ENCODE assay signal across 7 mouse cellular contexts in the genomic region with DNA sequence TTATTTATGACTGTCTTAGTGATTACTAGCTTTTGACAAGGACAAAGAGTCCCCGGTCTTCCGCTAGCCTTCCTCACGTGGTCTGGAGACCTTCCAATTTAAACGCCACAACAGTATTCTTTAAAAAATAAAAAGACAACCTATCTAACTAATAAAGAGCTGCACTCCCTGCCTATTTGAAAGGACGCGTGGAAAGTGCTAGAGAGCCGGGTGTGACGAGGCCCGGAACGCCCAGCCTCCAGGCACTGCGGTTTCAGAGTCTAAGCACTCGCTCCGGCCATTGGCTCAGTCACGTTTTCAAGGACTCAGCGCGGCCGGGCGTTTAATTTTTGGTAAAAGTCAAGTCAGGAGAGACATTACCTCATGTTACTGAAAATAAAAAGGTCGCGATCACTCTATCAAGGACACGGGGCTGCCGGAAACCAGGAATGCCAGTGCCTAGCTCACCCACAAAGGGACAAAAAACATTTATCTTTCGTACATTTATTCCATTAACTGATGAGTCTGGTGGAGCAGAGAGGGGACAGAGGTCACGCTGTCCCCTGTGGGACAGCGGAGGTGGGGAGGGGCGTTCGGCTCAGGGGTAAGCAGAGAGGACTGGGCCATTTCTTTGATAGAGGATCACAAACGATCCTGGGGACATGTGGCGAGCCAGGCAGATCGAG. TPM values are rescaled to one million over a fixed set of nuclear protein-coding genes. Genes with fewer than 3 reads are reported as not detected.
DNase-seq lines count a peak whose midpoint lies in the region; ATAC-seq and TF ChIP-seq lines count a peak whose summit lies in the region.

No protein-coding gene starts in this region.

- H3K9ac ChIP-seq in limb, embryonic 15.5 days = peak overlapping the region; percentile 56
- H3K9ac ChIP-seq in midbrain, embryonic 16.5 days (ENCODE audit: low read depth, low read length) = peak overlapping the region; percentile 85

- no peaks in the 10 kb centered on the region for H3K9me3 ChIP-seq in embryonic facial prominence, embryonic 10.5 days
- H3K9me3 ChIP-seq in limb, embryonic 15.5 days = no peaks in the 10 kb centered on the region
- H3K9me3 ChIP-seq in midbrain, embryonic 16.5 days (replicated peaks; ENCODE audit: control insufficient read depth, low read length, poor library complexity, severe bottlenecking) = no peaks in the 10 kb centered on the region

- peak overlapping the region; percentile 100 for H3K27ac ChIP-seq in embryonic facial prominence, embryonic 10.5 days (replicated peaks)
- peak overlapping the region; percentile 98 for H3K27ac ChIP-seq in limb, embryonic 15.5 days
- H3K27ac ChIP-seq in midbrain, embryonic 16.5 days (ENCODE audit: low read length) = peak overlapping the region; percentile 99
- H3K27ac ChIP-seq in spleen, adult 2 months (ENCODE audit: insufficient read depth, low read length) = peak overlapping the region; percentile 99

- H3K4me2 ChIP-seq in limb, embryonic 15.5 days = peak overlapping the region; percentile 65
- peak overlapping the region; percentile 71 for H3K4me2 ChIP-seq in midbrain, embryonic 16.5 days (ENCODE audit: low read length)

- peak overlapping the region; percentile 99 for H3K4me3 ChIP-seq in embryonic facial prominence, embryonic 10.5 days
- H3K4me3 ChIP-seq in limb, embryonic 15.5 days = peak overlapping the region; percentile 87
- peak overlapping the region; percentile 48 for H3K4me3 ChIP-seq in midbrain, embryonic 16.5 days (ENCODE audit: low read depth, low read length)
- peak overlapping the region; percentile 85 for H3K4me3 ChIP-seq in spleen, adult 2 months (ENCODE audit: extremely low read depth, insufficient read depth, insufficient read length)

- no peak for ATAC-seq in limb, embryonic 15.5 days (ENCODE audit: insufficient number of reproducible peaks, low FRiP score, low TSS enrichment, low read depth)
- ATAC-seq in midbrain, embryonic 16.5 days = peak; percentile 34; the same call in 1 of the 2 replicates

- no peak for TF ChIP-seq CTCF in spleen, adult 2 months (IDR thresholded peaks at IDR 0.05; ENCODE audit: extremely low read depth, insufficient read depth, insufficient read length, insufficient replicate concordance)

- H3K27me3 ChIP-seq in embryonic facial prominence, embryonic 10.5 days (replicated peaks; ENCODE audit: low read depth, poor library complexity, severe bottlenecking) = no peaks in the 10 kb centered on the region
- no peaks in the 10 kb centered on the region for H3K27me3 ChIP-seq in limb, embryonic 15.5 days
- H3K27me3 ChIP-seq in midbrain, embryonic 16.5 days (ENCODE audit: control insufficient read depth, insufficient read depth, low read depth, low read length) = no peaks in the 10 kb centered on the region
- no peaks in the 10 kb centered on the region for H3K27me3 ChIP-seq in spleen, adult 2 months (ENCODE audit: control insufficient read depth, insufficient read depth, low read length)

- WGBS in embryonic facial prominence, embryonic 10.5 days = 5% methylated on average over 30 of the region's 30 CpGs
- WGBS in limb, embryonic 15.5 days = under 1% methylated on average over 30 of the region's 30 CpGs
- under 1% methylated on average over 30 of the region's 30 CpGs for WGBS in midbrain, embryonic 16.5 days
- under 1% methylated on average over 30 of the region's 30 CpGs for WGBS in spleen, adult 2 months

- H3K4me1 ChIP-seq in embryonic facial prominence, embryonic 10.5 days = peaks cover 40% of the 10 kb centered on the region
- peaks cover 25% of the 10 kb centered on the region for H3K4me1 ChIP-seq in limb, embryonic 15.5 days
- H3K4me1 ChIP-seq in midbrain, embryonic 16.5 days (ENCODE audit: control insufficient read depth, insufficient read depth, low read length) = peaks cover 14% of the 10 kb centered on the region
- no peaks in the 10 kb centered on the region; the same call in 1 of the 2 replicates for H3K4me1 ChIP-seq in spleen, adult 2 months (ENCODE audit: control insufficient read depth, insufficient read depth, insufficient read length)

- peaks cover 34% of the 10 kb centered on the region for H3K36me3 ChIP-seq in embryonic facial prominence, embryonic 10.5 days (replicated peaks)
- peaks cover 15% of the 10 kb centered on the region; the same call in 1 of the 2 replicates for H3K36me3 ChIP-seq in limb, embryonic 15.5 days
- H3K36me3 ChIP-seq in midbrain, embryonic 16.5 days (ENCODE audit: control insufficient read depth, insufficient read depth, low read length) = peaks cover 5% of the 10 kb centered on the region
- H3K36me3 ChIP-seq in spleen, adult 2 months (ENCODE audit: control insufficient read depth, insufficient read depth, low read length) = peaks cover 13% of the 10 kb centered on the region

- DNase-seq in adrenal gland, postnatal 14 days = peak; percentile 93
- peak; percentile 82 for DNase-seq in embryonic facial prominence, embryonic 10.5 days (ENCODE audit: low spot score)
- peak; percentile 99 for DNase-seq in heart, adult 11 months
- peak; percentile 90 for DNase-seq in kidney, adult 11 months
- peak; percentile 61 to 65 for DNase-seq in spleen, adult 2 months (ENCODE audit: low read depth in 1 of 2, low spot score in 2 of 2)

- peak; percentile 40 for TF ChIP-seq POLR2A in spleen, adult 2 months (IDR thresholded peaks at IDR 0.05; ENCODE audit: low read depth, low read length)

RNA-seq across cellular contexts. Expression of a gene that starts 0.8 kb away (rescaled TPM):
- total RNA-seq in adrenal gland, postnatal 14 days (2021) = 1,718 and 2,240 TPM in 2 replicates
- polyA plus RNA-seq in embryonic facial prominence, embryonic 10.5 days (2016; fragmentation: Nextera tagmentation; extraction: Ambion mirVana) = 3,691 and 4,038 TPM in 2 replicates
- 2,195 and 2,248 TPM in 2 replicates for polyA plus RNA-seq in limb, embryonic 15.5 days (2015; fragmentation: Nextera tagmentation; extraction: Ambion mirVana)
- polyA plus RNA-seq in midbrain, embryonic 16.5 days (2015; fragmentation: Nextera tagmentation; extraction: Ambion mirVana) = 3,317 and 3,489 TPM in 2 replicates
- polyA plus RNA-seq in spleen, adult 2 months (2012; rRNA removed) = 1,187 and 1,452 TPM in 2 replicates

Comparison
In these comparisons a context has a peak if more than half of its experiments do, and no peak if none do; other contexts are left out.
1. H3K4me3 ChIP-seq: peak in every context shown above with its lines; median percentile 99 in embryonic facial prominence, embryonic 10.5 days; 87 in limb, embryonic 15.5 days; 85 in spleen, adult 2 months; 48 in midbrain, embryonic 16.5 days.